Mouse (Mus musculus): ENCODE measurements at regions not wholly inside any gene's neighbourhood (a gene's known extent, or its start where the extent isn't known, plus 50 kb on each side); places are given as distances from the start of the nearest gene placed in this dataset.

DNA sequence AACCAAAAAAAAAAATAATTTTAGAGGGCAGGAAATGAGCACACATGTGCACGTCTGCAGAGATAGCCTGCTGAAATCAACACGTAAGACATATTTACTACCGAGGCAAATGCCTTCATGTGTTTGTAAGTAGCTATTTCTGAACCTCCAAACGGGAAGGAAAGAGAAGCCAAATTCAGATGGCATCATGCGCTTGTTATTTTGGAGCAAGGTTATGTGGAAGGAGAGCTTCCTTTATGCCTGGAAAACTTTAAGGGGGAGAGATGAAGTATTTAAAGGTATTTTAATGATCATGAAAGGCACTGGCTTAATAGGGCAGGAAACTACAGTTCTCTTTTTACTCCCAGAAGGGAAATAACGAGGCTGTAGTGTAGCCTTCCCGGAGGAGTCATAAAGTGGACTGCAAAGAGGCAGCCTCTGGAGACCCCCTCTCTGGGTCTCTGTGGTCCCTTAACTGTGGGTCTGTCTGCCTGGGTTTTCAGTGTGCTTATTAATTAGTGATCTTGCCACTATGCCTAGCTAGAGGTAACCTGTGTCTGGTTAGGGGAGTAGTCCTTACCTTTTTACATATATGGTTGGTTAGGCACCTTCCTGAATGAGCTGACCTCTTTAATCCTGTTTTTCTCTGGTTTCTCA lies 672.4 kb downstream of the Bcl11a start:
- Histone ChIP-seq H3K9me3 (no peaks in the 10 kb centered on the region), H3K27ac (no peak overlapping the region), H3K27me3 (ENCODE audit: poor library complexity, severe bottlenecking) (no peaks in the 10 kb centered on the region), H3K4me3 (no peak overlapping the region), H3K4me1 (no peaks in the 10 kb centered on the region; the same call in 1 of the 2 replicates), H3K36me3 (replicated peaks) (no peaks in the 10 kb centered on the region)
- 79% methylated on average over 7 of the region's 7 CpGs for WGBS
- no peak for DNase-seq (ENCODE audit: extremely low spot score, low spot score)

DNA sequence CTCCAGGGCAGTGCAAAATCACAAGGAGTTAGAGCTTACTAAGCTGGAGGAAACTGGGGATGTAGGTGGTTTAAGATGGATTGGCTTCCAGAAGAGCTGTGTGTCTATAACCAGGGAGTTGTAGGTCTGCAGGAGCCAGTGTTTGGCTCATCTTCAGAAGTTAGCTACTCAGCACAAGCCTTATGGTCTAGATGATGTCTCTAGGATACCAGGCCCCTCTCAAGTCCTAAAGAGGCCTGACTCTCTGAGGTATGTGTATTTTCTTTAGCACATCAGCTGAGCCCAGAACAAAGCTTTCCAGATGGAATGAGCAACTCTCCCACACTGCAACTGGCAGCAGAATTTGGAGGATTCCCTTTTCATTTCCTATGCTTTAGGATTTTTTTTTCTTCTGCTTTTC lies 680.3 kb downstream of the Bcl11a start:
- DNase-seq (ENCODE audit: extremely low spot score, low spot score): no peak
- H3K27me3 ChIP-seq (ENCODE audit: poor library complexity, severe bottlenecking): no peaks in the 10 kb centered on the region
- no peak overlapping the region for H3K4me3 ChIP-seq

DNA sequence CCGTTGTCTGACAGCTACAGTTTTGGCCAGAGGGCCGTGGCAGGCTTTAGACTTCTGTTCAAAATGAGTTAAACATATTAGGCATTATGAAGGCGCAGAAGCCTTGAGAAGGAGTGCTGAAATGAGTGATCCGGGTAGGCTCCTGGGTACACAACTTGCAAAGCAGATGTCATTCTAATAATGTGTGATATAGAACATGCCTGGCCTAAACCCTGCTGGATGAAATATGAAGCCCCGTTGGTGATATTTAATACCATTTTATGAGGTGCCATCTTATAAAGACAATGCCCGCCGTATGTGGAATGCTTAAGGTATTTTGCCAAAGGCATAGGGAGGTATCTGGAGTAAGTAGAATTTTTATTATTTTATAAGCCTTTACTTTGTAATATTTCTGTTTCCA lies 705.6 kb downstream of the Bcl11a start:
- 89% methylated on average over 7 of the region's 7 CpGs for WGBS
- no peak for DNase-seq (ENCODE audit: extremely low spot score, low spot score)
- no peaks in the 10 kb centered on the region for H3K4me1 ChIP-seq
- H3K27me3 ChIP-seq (ENCODE audit: poor library complexity, severe bottlenecking): no peaks in the 10 kb centered on the region
- peaks cover 7% of the 10 kb centered on the region; the same call in 1 of the 2 replicates for H3K9me3 ChIP-seq
- H3K4me3 ChIP-seq: no peak overlapping the region
- H3K27ac ChIP-seq: no peak overlapping the region
- no peaks in the 10 kb centered on the region for H3K36me3 ChIP-seq (replicated peaks)

More for the DNA sequence above, 680.3 kb downstream of the Bcl11a start:
- Histone ChIP-seq H3K4me1 (0 out of 2 replicates have a peak, but pooled peaks cover 4% of the 10 kb centered on the region), H3K27ac (no peak overlapping the region), H3K9me3 (no peaks in the 10 kb centered on the region), H3K36me3 (replicated peaks) (no peaks in the 10 kb centered on the region)

DNA sequence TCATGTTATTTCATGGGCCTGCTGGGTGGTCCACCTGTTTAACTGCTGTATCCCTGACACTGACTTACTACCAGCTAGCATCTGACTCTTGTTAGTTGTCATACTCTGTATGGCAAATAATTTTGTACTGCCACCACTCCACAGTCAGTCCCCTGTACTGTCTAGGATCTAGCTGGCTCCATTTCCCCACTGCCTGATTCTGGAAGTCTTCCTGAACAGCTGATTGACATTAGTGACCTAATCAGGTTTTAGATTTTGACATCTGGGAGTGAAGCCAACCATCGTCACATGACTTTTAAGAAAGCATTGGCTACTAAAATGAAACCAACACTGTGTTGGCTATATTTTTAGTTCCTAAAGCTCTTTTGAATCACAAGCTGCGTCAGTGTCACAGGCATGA lies 711.3 kb downstream of the Bcl11a start:
- Histone ChIP-seq H3K27me3 (ENCODE audit: poor library complexity, severe bottlenecking) (no peaks in the 10 kb centered on the region), H3K4me3 (no peak overlapping the region), H3K9me3 (peaks cover 7% of the 10 kb centered on the region; the same call in 1 of the 2 replicates), H3K36me3 (replicated peaks) (no peaks in the 10 kb centered on the region), H3K27ac (no peak overlapping the region), H3K4me1 (no peaks in the 10 kb centered on the region)
- no peak for DNase-seq (ENCODE audit: extremely low spot score, low spot score)
- 87% methylated on average over 2 of the region's 2 CpGs for WGBS

- WGBS: 76% methylated on average over 4 of the region's 4 CpGs
- DNase-seq (ENCODE audit: extremely low spot score, low spot score): peak; percentile 15
- Histone ChIP-seq H3K36me3 (replicated peaks) (no peaks in the 10 kb centered on the region), H3K27ac (no peak overlapping the region), H3K4me3 (no peak overlapping the region), H3K4me1 (peaks cover 12% of the 10 kb centered on the region), H3K9me3 (no peaks in the 10 kb centered on the region), H3K27me3 (ENCODE audit: poor library complexity, severe bottlenecking) (no peaks in the 10 kb centered on the region)
Measured at GRCm38 (mm10) chr11:24795510-24796211, 717.8 kb downstream of the Bcl11a start.

DNA sequence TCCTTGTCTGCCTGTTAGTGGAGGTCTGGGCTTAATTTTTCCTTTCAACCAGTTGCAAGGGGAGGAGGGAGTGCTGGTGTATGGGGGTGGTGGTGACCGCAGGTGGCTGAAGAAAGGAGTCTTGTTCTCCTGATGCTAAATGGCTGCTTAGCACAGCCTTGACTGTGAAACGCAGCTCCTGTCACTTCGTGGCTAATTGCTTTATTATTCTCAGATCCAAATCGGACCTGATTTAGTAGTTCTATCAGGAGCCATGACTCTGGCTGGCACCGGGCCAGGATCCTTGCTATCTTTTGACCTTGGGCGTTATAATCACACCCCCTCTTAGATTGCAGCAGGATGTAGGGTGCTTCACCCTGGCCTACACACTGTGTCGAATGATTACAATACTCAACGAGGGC lies 726.8 kb downstream of the Bcl11a start:
- 64% methylated on average over 8 of the region's 8 CpGs for WGBS
- Histone ChIP-seq H3K27me3 (ENCODE audit: poor library complexity, severe bottlenecking) (no peaks in the 10 kb centered on the region), H3K4me3 (no peak overlapping the region), H3K9me3 (no peaks in the 10 kb centered on the region), H3K36me3 (replicated peaks) (no peaks in the 10 kb centered on the region), H3K27ac (peak overlapping the region; percentile 66; the same call in 1 of the 2 replicates), H3K4me1 (peaks cover 19% of the 10 kb centered on the region)
- DNase-seq (ENCODE audit: extremely low spot score, low spot score): peak; percentile 30

- Histone ChIP-seq H3K36me3 (replicated peaks) (no peaks in the 10 kb centered on the region), H3K4me3 (no peak overlapping the region), H3K27me3 (ENCODE audit: poor library complexity, severe bottlenecking) (no peaks in the 10 kb centered on the region), H3K4me1 (peaks cover 25% of the 10 kb centered on the region), H3K27ac (peak overlapping the region; percentile 83), H3K9me3 (no peaks in the 10 kb centered on the region)
- peak; percentile 38 for DNase-seq (ENCODE audit: extremely low spot score, low spot score)
- 35% methylated on average over 13 of the region's 13 CpGs for WGBS
Measured at GRCm38 (mm10) chr11:24829578-24830401, 751.9 kb downstream of the Bcl11a start.

DNA sequence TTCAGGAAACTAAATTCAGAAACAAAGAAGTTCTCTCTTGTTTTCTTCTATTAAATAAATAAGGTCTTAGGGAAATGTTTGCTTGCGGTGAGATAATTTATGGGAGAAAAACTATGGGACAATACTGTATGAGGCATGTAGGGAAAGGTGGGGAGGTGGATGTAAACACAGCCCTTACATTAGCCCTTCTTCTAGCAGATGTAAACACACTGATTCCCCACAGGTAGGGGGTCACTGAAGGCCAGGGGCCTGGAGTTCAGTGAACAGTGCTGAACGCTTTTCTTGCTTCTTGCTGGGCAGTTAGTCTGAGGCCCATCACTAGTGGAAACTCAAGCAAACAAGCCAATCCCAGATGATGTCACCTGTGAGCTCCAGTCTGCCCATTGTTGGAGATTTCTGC lies 752.6 kb downstream of the Bcl11a start:
- Histone ChIP-seq H3K36me3 (replicated peaks) (no peaks in the 10 kb centered on the region), H3K27me3 (ENCODE audit: poor library complexity, severe bottlenecking) (no peaks in the 10 kb centered on the region), H3K9me3 (no peaks in the 10 kb centered on the region), H3K27ac (peak overlapping the region; percentile 83), H3K4me1 (peaks cover 25% of the 10 kb centered on the region), H3K4me3 (no peak overlapping the region)
- WGBS: 65% methylated on average over 2 of the region's 2 CpGs
- DNase-seq (ENCODE audit: extremely low spot score, low spot score): no peak

DNA sequence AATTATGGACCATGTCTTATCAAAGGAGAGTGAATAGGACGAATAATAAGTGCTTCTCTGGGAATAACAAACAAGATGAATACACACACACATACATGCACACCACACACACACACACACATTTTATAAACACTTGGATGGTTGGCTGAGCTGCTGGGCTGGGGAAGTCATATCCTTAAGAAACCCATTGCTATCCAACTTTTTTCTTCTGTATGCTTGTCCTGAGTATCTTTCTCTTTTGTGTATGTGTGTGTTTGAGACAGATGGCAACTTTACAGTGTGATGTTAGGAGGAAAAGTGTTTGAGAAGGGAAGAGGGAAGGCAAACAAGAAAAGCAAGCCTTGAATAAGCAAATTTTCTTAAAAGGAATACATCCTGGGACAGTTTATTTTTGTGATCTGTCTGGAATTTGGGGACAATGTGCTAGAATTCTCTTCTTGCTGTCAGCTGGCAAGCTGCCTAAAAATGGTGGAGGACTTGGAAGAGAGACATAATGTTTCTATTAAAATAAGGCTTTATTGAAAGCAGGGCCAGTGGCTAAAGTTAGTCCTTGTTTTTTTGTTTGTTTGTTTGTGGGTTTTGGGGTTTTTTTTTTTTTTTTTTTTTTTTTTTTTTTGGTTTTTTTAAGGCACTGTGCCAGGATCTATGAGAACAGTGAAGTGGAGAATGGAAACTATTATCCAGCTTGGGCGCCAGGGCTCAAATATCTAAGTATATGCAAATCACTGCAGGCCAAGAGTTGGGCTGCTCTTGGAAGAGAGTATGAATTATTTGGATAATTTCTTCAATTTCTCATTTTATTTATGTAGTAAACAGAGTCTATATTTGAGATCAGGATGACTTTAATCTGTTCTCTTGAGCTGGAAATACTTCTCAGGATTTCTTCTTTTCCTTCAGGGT lies 766.2 kb downstream of the Bcl11a start:
- no peaks in the 10 kb centered on the region for H3K9me3 ChIP-seq
- no peak for DNase-seq (ENCODE audit: extremely low spot score, low spot score)
- H3K27ac ChIP-seq: no peak overlapping the region
- 83% methylated on average over 2 of the region's 2 CpGs for WGBS
- no peaks in the 10 kb centered on the region for H3K27me3 ChIP-seq (ENCODE audit: poor library complexity, severe bottlenecking)
- no peak overlapping the region for H3K4me3 ChIP-seq
- no peaks in the 10 kb centered on the region for H3K36me3 ChIP-seq (replicated peaks)
- H3K4me1 ChIP-seq: no peaks in the 10 kb centered on the region; the same call in 1 of the 2 replicates

GRCm38 (mm10) chr11:24856991-24857390 lies 779.1 kb downstream of the Bcl11a start:
- Histone ChIP-seq H3K27ac (no peak overlapping the region), H3K4me3 (no peak overlapping the region), H3K27me3 (ENCODE audit: poor library complexity, severe bottlenecking) (no peaks in the 10 kb centered on the region), H3K4me1 (no peaks in the 10 kb centered on the region), H3K9me3 (no peaks in the 10 kb centered on the region), H3K36me3 (replicated peaks) (no peaks in the 10 kb centered on the region)
- DNase-seq (ENCODE audit: extremely low spot score, low spot score): no peak
- WGBS: 85% methylated on average over 6 of the region's 6 CpGs

GRCm38 (mm10) chr11:24864637-24865036 lies 786.8 kb downstream of the Bcl11a start:
- Histone ChIP-seq H3K36me3 (replicated peaks) (no peaks in the 10 kb centered on the region), H3K27ac (no peak overlapping the region), H3K27me3 (ENCODE audit: poor library complexity, severe bottlenecking) (no peaks in the 10 kb centered on the region), H3K9me3 (no peaks in the 10 kb centered on the region), H3K4me1 (peaks cover 10% of the 10 kb centered on the region), H3K4me3 (no peak overlapping the region)
- 58% methylated on average over 11 of the region's 11 CpGs for WGBS
- peak; percentile 17 for DNase-seq (ENCODE audit: extremely low spot score, low spot score)

DNA sequence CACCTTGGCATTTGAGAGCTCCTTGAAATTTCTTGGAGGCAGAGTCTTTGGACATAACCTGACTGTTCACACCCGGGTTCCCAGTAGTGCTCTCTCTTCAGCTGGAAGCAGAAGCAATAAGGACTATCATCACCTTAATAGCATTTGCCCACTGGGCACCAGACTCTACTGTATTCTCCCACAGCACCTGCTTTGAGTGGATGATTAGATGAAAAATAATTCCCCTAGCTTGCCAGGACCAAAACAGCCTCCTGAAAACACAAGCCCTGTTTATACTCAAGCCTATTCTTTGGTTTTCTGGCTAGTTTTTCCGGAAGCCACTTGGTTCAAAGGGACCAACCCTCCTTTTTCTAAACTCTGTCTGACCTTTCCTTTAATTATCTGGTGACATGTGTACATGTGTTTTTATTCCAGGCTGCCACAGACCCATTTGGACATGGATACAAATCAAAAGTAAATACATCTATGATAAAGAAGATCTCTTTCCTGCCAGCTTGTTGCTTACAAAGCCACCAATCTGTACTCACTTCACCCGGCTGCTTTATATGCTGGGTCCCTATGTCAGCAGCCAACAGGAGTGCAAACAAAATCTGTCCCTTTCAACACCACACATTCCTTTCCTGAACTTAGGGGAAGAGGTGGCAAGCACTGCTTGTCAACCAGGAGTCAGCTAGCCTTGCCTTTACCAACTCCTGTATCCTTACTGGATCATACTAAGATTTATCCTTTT lies 787.4 kb downstream of the Bcl11a start:
- DNase-seq (ENCODE audit: extremely low spot score, low spot score): no peak
- 68% methylated on average over 3 of the region's 3 CpGs for WGBS
- Histone ChIP-seq H3K36me3 (replicated peaks) (no peaks in the 10 kb centered on the region), H3K4me1 (peaks cover 10% of the 10 kb centered on the region), H3K27ac (no peak overlapping the region), H3K9me3 (no peaks in the 10 kb centered on the region), H3K27me3 (ENCODE audit: poor library complexity, severe bottlenecking) (no peaks in the 10 kb centered on the region), H3K4me3 (no peak overlapping the region)
